Comparison of ENCODE assay signal across 9 mouse cellular contexts in genomic region chr6:94622983-94623382, GRCm38 (mm10).
DNase-seq lines count a peak whose midpoint lies in the region; ATAC-seq and TF ChIP-seq lines count a peak whose summit lies in the region.
"Had no signal": no experiment of that assay in that cellular context is flagged by ENCODE, and none has a peak within 500 bp of the region (broad histone marks: within the 10 kb centered on the region; RNA-seq: fewer than 3 reads in every experiment).

No protein-coding gene starts in this region.

- peaks cover 9% of the 10 kb centered on the region for H3K36me3 ChIP-seq in heart, embryonic 11.5 days (ENCODE audit: control insufficient read depth, insufficient read depth, low read length)
- 0 out of 2 replicates have a peak, but pooled peaks cover 12% of the 10 kb centered on the region for H3K36me3 ChIP-seq in forebrain, postnatal 0 days (ENCODE audit: insufficient read depth)
- H3K36me3 ChIP-seq in hindbrain, embryonic 14.5 days (replicated peaks; ENCODE audit: control insufficient read depth, insufficient read depth): peaks cover 31% of the 10 kb centered on the region

- no peaks in the 10 kb centered on the region for H3K9me3 ChIP-seq in heart, embryonic 11.5 days (replicated peaks; ENCODE audit: control insufficient read depth, low read length)
- H3K9me3 ChIP-seq in forebrain, postnatal 0 days (ENCODE audit: low read length): no peaks in the 10 kb centered on the region
- H3K9me3 ChIP-seq in hindbrain, embryonic 14.5 days (ENCODE audit: control insufficient read depth, low read length): no peaks in the 10 kb centered on the region
- H3K9me3 ChIP-seq: limb, embryonic 15.5 days had no signal

- no peak for ATAC-seq in heart, embryonic 11.5 days (replicated peaks; ENCODE audit: insufficient number of reproducible peaks, low FRiP score, low TSS enrichment)
- peak; percentile 67; the same call in 1 of the 2 replicates for ATAC-seq in forebrain, postnatal 0 days
- 0 out of 2 replicates have a peak, but pooled peaks have one; percentile 54 for ATAC-seq in hindbrain, embryonic 14.5 days (ENCODE audit: low FRiP score)
- ATAC-seq in megakaryocyte progenitor cell, adult 5-6 weeks (replicated peaks; ENCODE audit: poor library complexity): peak; percentile 88

- no peak overlapping the region for H3K27ac ChIP-seq in heart, embryonic 11.5 days (ENCODE audit: low read depth, low read length)
- no peak overlapping the region for H3K27ac ChIP-seq in forebrain, postnatal 0 days (ENCODE audit: low read depth, low read length)
- H3K27ac ChIP-seq in hindbrain, embryonic 14.5 days: no peak overlapping the region
- H3K27ac ChIP-seq: limb, embryonic 15.5 days had no signal

- peaks cover 16% of the 10 kb centered on the region for H3K4me1 ChIP-seq in heart, embryonic 11.5 days (ENCODE audit: control insufficient read depth, insufficient read depth, low read length)
- H3K4me1 ChIP-seq in forebrain, postnatal 0 days (ENCODE audit: insufficient read depth): no peaks in the 10 kb centered on the region
- peaks cover 20% of the 10 kb centered on the region for H3K4me1 ChIP-seq in hindbrain, embryonic 14.5 days (replicated peaks; ENCODE audit: control insufficient read depth, insufficient read depth, low read length)

- H3K4me2 ChIP-seq in heart, embryonic 11.5 days: no peak overlapping the region
- H3K4me2 ChIP-seq in forebrain, postnatal 0 days (ENCODE audit: low read depth): no peak overlapping the region
- no peak overlapping the region for H3K4me2 ChIP-seq in hindbrain, embryonic 14.5 days (replicated peaks)
- H3K4me2 ChIP-seq: limb, embryonic 15.5 days had no signal

- WGBS in heart, embryonic 11.5 days (ENCODE audit: insufficient replicate concordance): 75% methylated on average over 4 of the region's 4 CpGs
- 72% methylated on average over 4 of the region's 4 CpGs for WGBS in forebrain, postnatal 0 days
- 80% methylated on average over 4 of the region's 4 CpGs for WGBS in hindbrain, embryonic 14.5 days

- H3K9ac ChIP-seq in heart, embryonic 11.5 days (ENCODE audit: low read depth, low read length): no peak overlapping the region
- H3K9ac ChIP-seq in forebrain, postnatal 0 days: no peak overlapping the region
- H3K9ac ChIP-seq in hindbrain, embryonic 14.5 days: no peak overlapping the region
- H3K9ac ChIP-seq: limb, embryonic 15.5 days had no signal

- peak; percentile 64 to 85 for DNase-seq in heart, adult 18-20 months
- DNase-seq in cerebellum, adult 18-20 months: peak; percentile 75 to 81
- DNase-seq in forebrain, postnatal 0 days: peak; percentile 60
- peak; percentile 64 for DNase-seq in hindbrain, embryonic 14.5 days (ENCODE audit: low spot score)
- DNase-seq in layer of hippocampus, postnatal 25 days (ENCODE audit: extremely low spot score in 1 of 2, low spot score in 1 of 2): peak; percentile 33 to 78
- peak; percentile 31 to 33 for DNase-seq in spleen, postnatal 36 days (ENCODE audit: low spot score in 2 of 2)

- TF ChIP-seq CTCF in forebrain, postnatal 0 days (IDR thresholded peaks at IDR 0.05; ENCODE audit: low read depth): peak; percentile 87

- H3K27me3 ChIP-seq in heart, embryonic 11.5 days (ENCODE audit: control insufficient read depth, insufficient read depth, low read length): no peaks in the 10 kb centered on the region
- no peaks in the 10 kb centered on the region for H3K27me3 ChIP-seq in forebrain, postnatal 0 days (ENCODE audit: insufficient read depth, low read length)
- H3K27me3 ChIP-seq in hindbrain, embryonic 14.5 days (ENCODE audit: control insufficient read depth, insufficient read depth, low read length): no peaks in the 10 kb centered on the region
- H3K27me3 ChIP-seq: limb, embryonic 15.5 days had no signal

- no peak overlapping the region for H3K4me3 ChIP-seq in heart, embryonic 11.5 days (ENCODE audit: low read depth, low read length)
- H3K4me3 ChIP-seq in forebrain, postnatal 0 days (ENCODE audit: low read depth, low read length): no peak overlapping the region
- H3K4me3 ChIP-seq in hindbrain, embryonic 14.5 days (replicated peaks; ENCODE audit: low read length): no peak overlapping the region
- H3K4me3 ChIP-seq: limb, embryonic 15.5 days had no signal
